Mouse (Mus musculus) intestine, embryonic 16.5 days (tissue): ENCODE data around the gene Dkc1. TPM values are rescaled to one million over a fixed set of nuclear protein-coding genes. Genes with fewer than 3 reads are reported as not detected.
A peak's percentile ranks its signal among the peaks of the same experiment; 100 is the strongest.

Experiments used
- ATAC-seq: fragments of 200-750 bp; cut with Nextera tagmentation; 2 replicates; pipeline ENCODE4 v1.8.0; 2017; ENCODE audit warnings: moderate TSS enrichment, moderate library complexity
- H3K27ac ChIP-seq: fragments of 300-500 bp; sonication (generic); 2 replicates; pipeline ENCODE4 v1.5.1; 2014; ENCODE audit warnings: mild to moderate bottlenecking, low read length
- H3K27me3 ChIP-seq: fragments of 300-500 bp; sonication (generic); replicated peaks from 2 replicates; pipeline ENCODE4 v1.6.1; 2014; ENCODE audit warnings: low read length, control low read depth, mixed read lengths; ENCODE audit not compliant: control insufficient read depth, insufficient read depth
- H3K36me3 ChIP-seq: fragments of 300-500 bp; sonication (generic); 2 replicates; pipeline ENCODE4 v1.6.1; 2014; ENCODE audit warnings: low read length, control low read depth; ENCODE audit not compliant: control insufficient read depth, insufficient read depth
- H3K4me1 ChIP-seq: fragments of 300-500 bp; sonication (generic); 2 replicates; pipeline ENCODE4 v1.6.1; 2014; ENCODE audit warnings: low read length, control low read depth, mixed read lengths; ENCODE audit not compliant: control insufficient read depth, insufficient read depth
- H3K4me2 ChIP-seq: fragments of 300-500 bp; sonication (generic); 2 replicates; pipeline ENCODE4 v1.6.1; 2014; ENCODE audit warnings: low read depth, low read length, control low read depth
- H3K4me3 ChIP-seq: fragments of 300-500 bp; sonication (generic); 2 replicates; pipeline ENCODE4 v1.5.1; 2014; ENCODE audit warnings: mild to moderate bottlenecking, low read length
- H3K9ac ChIP-seq: fragments of 300-500 bp; sonication (generic); 2 replicates; pipeline ENCODE4 v1.6.1; 2014; ENCODE audit warnings: low read depth, low read length
- H3K9me3 ChIP-seq: fragments of 300-500 bp; sonication (generic); 2 replicates; pipeline ENCODE4 v1.6.1; 2016; ENCODE audit warnings: low read length, control low read depth; ENCODE audit not compliant: control insufficient read depth
- WGBS: fragments of 180-500 bp; shearing (Covaris S2); extraction: QIAGEN DNeasy Blood & Tissue Kit; methylation state at CpG from one replicate; pipeline ENCODE4 v1.1.7; 2014; 5-methylcytosine and 5-hydroxymethylcytosine counted together
- polyA plus RNA-seq: library from polyadenylated mRNA; unstranded; fragments of >200 nt; fragmentation: Nextera tagmentation; extraction: Ambion mirVana; gene quantifications from 2 replicates; pipeline ENCODE4 v1.2.1, GENCODE M21; 2015

Gene Dkc1
- 100 and 127 TPM in 2 replicates for polyA plus RNA-seq

DNA sequence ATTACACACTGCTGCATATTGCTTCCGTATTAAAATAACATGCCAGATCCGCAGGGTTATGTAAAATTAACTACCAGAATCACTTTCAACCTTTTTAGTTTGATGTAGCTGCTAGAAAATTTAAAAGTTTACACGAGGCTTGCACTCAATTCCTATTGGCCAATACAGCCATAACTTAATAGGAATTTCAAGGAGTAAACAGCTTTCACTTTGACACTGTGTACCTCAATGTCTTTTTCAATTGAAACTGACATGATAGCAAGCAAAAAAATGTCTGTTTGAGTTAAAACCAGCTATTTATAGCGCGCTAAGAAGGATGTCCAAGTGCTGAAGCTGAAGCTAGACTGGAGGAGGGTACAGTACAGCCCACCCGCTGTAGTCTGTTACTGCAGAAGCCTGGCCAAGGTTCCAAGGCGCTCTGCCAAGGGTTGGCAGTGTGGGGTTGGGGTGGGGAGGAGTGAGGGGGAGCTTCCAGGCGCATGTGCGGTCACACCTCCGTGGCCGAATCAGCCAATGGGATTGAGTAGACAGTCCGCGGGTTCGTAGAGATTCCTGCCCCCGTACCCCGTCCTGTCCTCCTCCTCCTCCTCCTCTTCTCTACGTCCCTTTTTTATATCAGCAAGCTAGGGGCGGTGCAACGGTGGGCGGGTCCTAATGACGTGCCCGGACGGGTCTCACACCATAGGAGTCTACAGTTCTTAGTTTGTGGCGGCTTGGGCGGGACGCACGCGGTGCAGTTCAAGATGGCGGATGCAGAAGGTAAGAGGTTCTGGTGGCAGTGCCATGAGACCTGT is at the start of gene Dkc1:
Dkc1 (plus strand) TSS at position 486 of the 794 bp plus-strand sequence.
- WGBS: 25% methylated on average over 29 of the region's 29 CpGs
- peak within 1 kb of the TSS; percentile 76 for H3K9ac ChIP-seq
- peak; percentile 100 for ATAC-seq
- no peaks in the 10 kb centered on the region for H3K36me3 ChIP-seq
- peak within 1 kb of the TSS; percentile 59 for H3K27ac ChIP-seq
- H3K4me3 ChIP-seq: peak within 1 kb of the TSS; percentile 59
- no peaks in the 10 kb centered on the region for H3K9me3 ChIP-seq
- no peaks in the 10 kb centered on the region for H3K27me3 ChIP-seq
- H3K4me1 ChIP-seq: no peaks in the 10 kb centered on the region
- peak within 1 kb of the TSS; percentile 54 for H3K4me2 ChIP-seq

DNA sequence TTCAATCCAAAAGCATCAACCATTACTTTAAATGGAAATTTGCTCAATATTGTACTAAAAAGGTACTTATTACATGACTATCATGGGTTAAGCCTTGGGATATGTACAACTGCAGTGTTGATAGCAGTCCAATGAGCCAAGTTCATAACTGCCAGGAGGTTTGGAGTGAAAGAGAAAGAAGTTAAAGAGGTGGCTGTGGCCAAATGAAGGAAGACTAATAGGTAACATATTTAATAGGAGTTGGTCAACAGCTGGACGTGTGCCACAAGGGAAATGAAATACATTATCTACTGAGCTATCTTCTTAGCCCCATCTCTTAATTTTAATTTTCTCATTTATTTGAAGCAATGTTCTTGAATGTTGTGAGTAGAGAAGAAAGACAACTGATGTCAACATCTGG is 49.7 kb upstream of the Dkc1 start:
- no peaks in the 10 kb centered on the region for H3K4me1 ChIP-seq
- WGBS: 70% methylated on average over 1 of the region's 1 CpGs
- H3K27ac ChIP-seq: no peak overlapping the region
- ATAC-seq: no peak
- H3K4me2 ChIP-seq: no peak overlapping the region
- H3K9ac ChIP-seq: no peak overlapping the region
- H3K36me3 ChIP-seq: no peaks in the 10 kb centered on the region
- no peaks in the 10 kb centered on the region for H3K27me3 ChIP-seq
- no peaks in the 10 kb centered on the region for H3K9me3 ChIP-seq
- H3K4me3 ChIP-seq: no peak overlapping the region

DNA sequence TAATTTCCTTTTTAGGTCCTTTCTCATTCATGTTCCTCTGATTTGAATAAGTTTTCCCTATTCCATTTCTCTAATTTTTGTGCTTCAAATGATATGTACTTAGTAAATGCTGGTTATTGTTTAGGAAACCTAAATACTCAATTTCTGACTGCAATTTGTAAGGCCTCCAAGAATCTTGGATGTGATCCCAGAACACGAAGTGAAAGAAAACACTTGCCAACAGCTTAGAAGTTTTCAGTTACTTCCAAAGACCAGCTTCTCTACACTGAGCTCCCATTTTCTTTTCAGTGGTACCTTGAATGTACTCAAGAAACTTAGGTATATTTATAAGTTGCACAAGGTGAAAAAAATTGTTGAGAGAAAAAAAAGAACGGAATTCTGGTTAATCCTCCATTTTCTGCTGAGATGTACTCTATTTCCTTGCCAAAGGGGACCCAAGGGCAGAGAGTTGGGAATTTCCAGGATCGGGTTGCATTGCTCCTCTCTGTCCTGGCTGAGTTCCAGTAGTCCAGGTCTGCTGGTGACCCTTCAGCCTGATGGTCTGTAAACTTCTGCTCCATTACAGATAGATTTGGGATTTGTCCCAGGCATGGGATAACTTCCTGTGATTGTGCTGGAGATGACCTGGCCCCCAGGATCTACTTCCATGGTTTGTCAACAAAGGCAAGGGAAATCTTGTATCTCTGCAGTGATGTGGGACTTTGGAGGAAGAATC is 48.6 kb upstream of the Dkc1 start:
- whole genome bisulfite sequencing: 45% methylated on average over 3 of the region's 3 CpGs
- Histone ChIP-seq H3K36me3 (no peaks in the 10 kb centered on the region), H3K4me2 (no peak overlapping the region; the same call in 1 of the 2 replicates), H3K27ac (0 out of 2 replicates have a peak overlapping the region, but pooled peaks have one; percentile 15), H3K27me3 (no peaks in the 10 kb centered on the region), H3K9me3 (no peaks in the 10 kb centered on the region), H3K4me1 (no peaks in the 10 kb centered on the region), H3K9ac (no peak overlapping the region), H3K4me3 (no peak overlapping the region)
- ATAC-seq: no peak

DNA sequence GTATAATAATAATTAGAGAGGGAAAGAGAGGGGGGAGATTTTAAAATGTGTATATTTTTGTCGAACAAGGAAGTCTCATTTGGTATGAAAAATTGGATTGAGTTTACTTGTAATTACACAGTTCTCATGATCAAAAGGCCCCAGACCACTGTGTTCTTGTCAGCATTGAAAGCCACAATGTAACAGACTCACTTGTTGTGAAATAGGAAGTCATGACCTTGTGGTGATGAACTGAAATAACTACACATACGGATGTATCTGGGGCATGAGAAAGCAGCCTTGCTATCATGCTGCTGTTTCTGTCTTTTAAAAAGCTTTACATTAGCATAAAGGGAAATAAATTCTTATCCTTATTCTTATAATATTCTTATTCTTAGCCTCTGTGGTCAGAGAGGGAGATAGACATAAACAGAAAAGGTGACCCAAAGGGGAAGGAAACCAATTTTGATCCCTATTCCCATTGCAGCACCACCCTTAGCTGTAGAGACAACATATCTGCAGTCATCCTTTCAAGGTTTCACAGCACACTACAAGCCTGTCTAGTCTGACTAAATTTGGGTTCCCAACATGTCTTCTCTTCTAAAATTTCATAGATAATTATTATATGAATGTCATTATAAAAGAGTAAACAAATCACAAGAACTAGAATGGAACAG is 39.4 kb upstream of the Dkc1 start:
- WGBS: 79% methylated on average over 2 of the region's 2 CpGs

DNA sequence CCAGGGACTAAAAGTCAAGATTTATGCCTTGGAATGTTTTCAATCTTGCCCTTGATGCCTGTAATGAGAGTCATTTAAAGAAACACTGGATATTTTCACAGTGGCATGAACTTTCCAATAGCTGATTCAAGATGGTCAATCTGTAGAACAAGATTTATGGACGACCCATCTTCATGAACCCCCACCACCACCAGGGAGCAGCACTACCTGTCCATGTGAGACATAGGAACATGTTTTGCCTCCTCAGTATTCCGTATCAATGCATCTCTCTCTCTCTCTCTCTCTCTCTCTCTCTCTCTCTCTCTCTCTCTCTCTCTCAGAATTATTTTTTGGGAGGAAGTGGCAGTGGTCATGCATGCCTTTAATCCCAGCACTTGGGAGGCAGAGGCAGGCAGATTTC is 13.3 kb upstream of the Dkc1 start:
- no peaks in the 10 kb centered on the region for H3K9me3 ChIP-seq
- H3K4me2 ChIP-seq: no peak overlapping the region
- no peaks in the 10 kb centered on the region for H3K27me3 ChIP-seq

More for the DNA sequence above, 39.4 kb upstream of the Dkc1 start:
- Histone ChIP-seq H3K9me3 (no peaks in the 10 kb centered on the region), H3K9ac (no peak overlapping the region), H3K36me3 (no peaks in the 10 kb centered on the region), H3K27me3 (no peaks in the 10 kb centered on the region), H3K4me2 (no peak overlapping the region), H3K27ac (no peak overlapping the region), H3K4me1 (no peaks in the 10 kb centered on the region), H3K4me3 (no peak overlapping the region)
- ATAC-seq: no peak

DNA sequence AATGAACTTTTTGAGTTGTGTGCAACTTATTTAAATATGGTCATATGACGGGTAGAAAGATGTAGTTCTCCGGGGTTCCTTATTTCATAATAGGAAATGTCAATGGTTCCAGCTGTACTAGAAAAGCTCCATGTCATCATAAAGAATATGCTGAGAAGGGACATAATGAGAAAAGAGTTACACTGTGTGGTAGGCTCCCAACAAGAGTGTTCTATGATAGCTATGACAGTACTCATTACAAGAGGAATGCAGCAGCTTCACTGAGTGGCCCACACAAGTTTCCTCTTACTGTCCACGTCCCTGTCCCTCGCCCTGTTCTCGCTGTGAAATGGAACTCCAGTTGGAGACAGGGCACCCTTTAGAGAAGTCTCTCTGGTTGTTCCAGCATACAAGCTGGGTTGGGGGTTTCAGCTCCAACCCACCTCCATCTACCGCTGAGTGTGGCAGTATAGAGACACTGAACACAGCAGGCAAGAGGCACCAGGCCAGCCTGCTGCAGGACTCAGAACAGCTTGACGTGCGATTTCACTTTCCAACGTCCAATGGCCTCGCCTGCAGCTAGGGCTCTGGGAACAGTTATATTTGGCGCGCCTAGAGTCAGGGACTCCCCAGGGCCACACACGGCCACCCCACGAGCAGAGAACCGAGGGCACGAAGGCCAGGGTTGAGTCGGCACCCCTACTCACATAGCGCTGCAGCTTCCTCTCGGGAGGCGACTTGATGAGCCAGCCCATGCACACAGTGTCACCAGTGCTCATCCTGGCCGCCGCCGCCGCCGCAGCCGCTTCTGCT is 11.5 kb upstream of the Dkc1 start:
- H3K27ac ChIP-seq: no peak overlapping the region
- H3K9me3 ChIP-seq: no peaks in the 10 kb centered on the region
- H3K9ac ChIP-seq: peak overlapping the region; percentile 65
- ATAC-seq: peak; percentile 78
- H3K36me3 ChIP-seq: no peaks in the 10 kb centered on the region
- H3K4me2 ChIP-seq: peak overlapping the region; percentile 58
- peak overlapping the region; percentile 56 for H3K4me3 ChIP-seq
- no peaks in the 10 kb centered on the region for H3K4me1 ChIP-seq
- H3K27me3 ChIP-seq: no peaks in the 10 kb centered on the region
- WGBS: 26% methylated on average over 24 of the region's 26 CpGs

More for the DNA sequence above, 13.3 kb upstream of the Dkc1 start:
- Histone ChIP-seq H3K9ac (no peak overlapping the region), H3K36me3 (no peaks in the 10 kb centered on the region), H3K4me3 (no peak overlapping the region), H3K4me1 (no peaks in the 10 kb centered on the region), H3K27ac (no peak overlapping the region)
- ATAC-seq: no peak
- 69% methylated on average over 2 of the region's 2 CpGs for WGBS

DNA sequence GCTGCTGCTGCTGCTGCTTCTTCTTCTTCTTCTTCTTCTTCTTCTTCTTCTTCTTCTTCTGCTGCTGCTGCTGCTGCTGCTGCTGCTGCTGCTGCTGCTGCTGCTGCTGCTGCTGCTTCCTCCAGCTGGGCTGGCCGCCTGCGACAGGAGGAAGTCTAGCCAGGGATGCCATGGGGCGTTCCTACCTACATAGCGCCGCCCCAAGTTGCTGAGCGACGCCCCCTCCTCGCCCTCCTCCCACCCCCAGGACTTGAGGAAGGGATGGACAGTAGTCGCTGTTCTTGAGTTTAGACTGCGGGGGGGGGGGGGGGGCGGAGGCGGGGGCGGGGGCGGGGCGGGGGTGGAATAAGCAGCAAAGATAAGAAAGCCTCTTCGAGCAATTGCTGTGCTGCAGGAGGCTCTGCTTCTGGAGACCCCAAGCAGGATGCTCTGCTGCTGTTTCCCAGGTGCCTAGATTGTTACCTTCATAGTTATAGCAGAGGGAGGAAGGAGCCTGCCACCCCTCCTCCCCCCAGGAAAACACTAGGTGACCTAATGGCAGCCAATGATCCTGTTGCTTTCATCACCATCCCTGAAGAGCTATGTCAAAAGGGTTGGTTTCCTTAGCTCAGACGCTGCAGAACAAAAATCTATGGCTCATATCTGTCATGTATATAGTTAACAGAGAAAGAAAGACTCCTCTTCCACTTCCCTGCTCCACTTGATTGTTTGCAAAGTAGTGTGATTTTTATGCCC is 10.7 kb upstream of the Dkc1 start, which contains the start of gene Gab3:
Gab3 (minus strand) TSS at position 685 of the 735 bp plus-strand sequence.
- peak within 1 kb of the TSS; percentile 56 for H3K4me3 ChIP-seq
- no peak within 1 kb of the TSS for H3K27ac ChIP-seq
- H3K27me3 ChIP-seq: no peaks in the 10 kb centered on the region
- H3K4me2 ChIP-seq: peak within 1 kb of the TSS; percentile 58
- WGBS: 9% methylated on average over 10 of the region's 17 CpGs
- H3K9me3 ChIP-seq: no peaks in the 10 kb centered on the region
- H3K4me1 ChIP-seq: no peaks in the 10 kb centered on the region
- H3K36me3 ChIP-seq: no peaks in the 10 kb centered on the region
- peak; percentile 98 for ATAC-seq
- H3K9ac ChIP-seq: peak within 1 kb of the TSS; percentile 65

DNA sequence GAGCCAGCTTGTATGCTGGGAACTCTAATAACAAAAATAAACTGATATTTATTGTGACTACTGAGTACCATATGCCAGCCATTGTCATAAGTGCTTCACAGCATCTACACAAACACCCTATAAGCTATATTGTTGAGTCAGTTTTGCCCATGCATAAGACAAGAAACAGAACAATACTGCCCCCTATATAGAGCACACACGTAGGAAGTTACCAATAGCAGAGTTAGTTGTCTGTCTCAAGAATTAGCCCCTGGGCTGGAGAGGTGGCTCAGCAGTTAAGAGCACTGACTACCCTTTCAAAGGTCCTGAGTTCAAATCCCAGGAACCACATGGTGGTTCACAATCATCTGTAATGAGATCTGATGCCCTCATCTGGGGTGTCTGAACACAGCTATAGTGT is 10.0 kb upstream of the Dkc1 start:
- Histone ChIP-seq H3K36me3 (no peaks in the 10 kb centered on the region), H3K9me3 (no peaks in the 10 kb centered on the region), H3K4me2 (no peak overlapping the region), H3K4me3 (no peak overlapping the region), H3K4me1 (no peaks in the 10 kb centered on the region), H3K9ac (no peak overlapping the region), H3K27ac (no peak overlapping the region), H3K27me3 (no peaks in the 10 kb centered on the region)
- ATAC-seq: no peak
- WGBS: 13% methylated on average over 1 of the region's 1 CpGs
